Mouse (Mus musculus) midbrain, embryonic 14.5 days (tissue): ENCODE results near the gene Nprl3. TPM values are rescaled to one million over a fixed set of nuclear protein-coding genes. Genes with fewer than 3 reads are reported as not detected.

ENCODE experiments used
- ATAC-seq: fragments of 200-750 bp; cut with Nextera tagmentation; 2 replicates; pipeline ENCODE4 v1.8.0; 2017; ENCODE audit warnings: moderate number of reproducible peaks, moderate library complexity; ENCODE audit not compliant: low FRiP score, low TSS enrichment
- DNase-seq: peaks from one replicate; pipeline ENCODE4 v3.0.0-alpha.2; 2015
- H3K27ac ChIP-seq: fragments of 300-500 bp; sonication (generic); replicated peaks from 2 replicates; pipeline ENCODE4 v1.5.1; 2014; ENCODE audit warnings: mild to moderate bottlenecking, low read depth, low read length, moderate library complexity
- H3K27me3 ChIP-seq: fragments of 300-500 bp; sonication (generic); 2 replicates; pipeline ENCODE4 v1.6.1; 2014; ENCODE audit warnings: low read length, control low read depth, mixed read lengths; ENCODE audit not compliant: control insufficient read depth, insufficient read depth
- H3K36me3 ChIP-seq: fragments of 300-500 bp; sonication (generic); 2 replicates; pipeline ENCODE4 v1.6.1; 2014; ENCODE audit warnings: low read length, control low read depth; ENCODE audit not compliant: control insufficient read depth, insufficient read depth
- H3K4me1 ChIP-seq: fragments of 300-500 bp; sonication (generic); 2 replicates; pipeline ENCODE4 v1.6.1; 2014; ENCODE audit warnings: mild to moderate bottlenecking, antibody characterized with exemption, low read length, control low read depth; ENCODE audit not compliant: control insufficient read depth, insufficient read depth
- H3K4me2 ChIP-seq: fragments of 300-500 bp; sonication (generic); 2 replicates; pipeline ENCODE4 v1.6.1; 2014; ENCODE audit warnings: mild to moderate bottlenecking, low read length, moderate library complexity
- H3K4me3 ChIP-seq: fragments of 300-500 bp; sonication (generic); replicated peaks from 2 replicates; pipeline ENCODE4 v1.5.1; 2014; ENCODE audit warnings: low read depth, low read length
- H3K9ac ChIP-seq: fragments of 300-500 bp; sonication (generic); replicated peaks from 2 replicates; pipeline ENCODE4 v1.6.1; 2014; ENCODE audit warnings: mild to moderate bottlenecking, low read length, moderate library complexity
- H3K9me3 ChIP-seq: fragments of 300-500 bp; sonication (generic); 2 replicates; pipeline ENCODE4 v1.6.1; 2016; ENCODE audit warnings: low read length, control low read depth, mixed read lengths; ENCODE audit not compliant: control insufficient read depth
- WGBS: fragments of 180-500 bp; shearing (Covaris S2); extraction: QIAGEN DNeasy Blood & Tissue Kit; methylation state at CpG from one replicate; pipeline ENCODE4 v1.1.7; 2014; 5-methylcytosine and 5-hydroxymethylcytosine counted together
- polyA plus RNA-seq: library from polyadenylated mRNA; unstranded; fragments of >200 nt; fragmentation: Nextera tagmentation; extraction: Ambion mirVana; gene quantifications from 2 replicates; pipeline ENCODE4 v1.2.1, GENCODE M21; 2014

Gene Nprl3
- polyA plus RNA-seq, 1 experiment from 2014 or later = 36.9 TPM

GRCm38 (mm10) chr11:32188881-32189280 is 78.6 kb downstream of the Nprl3 start:
- no peaks in the 10 kb centered on the region for H3K36me3 ChIP-seq
- no peak overlapping the region for H3K4me3 ChIP-seq
- H3K9me3 ChIP-seq = no peaks in the 10 kb centered on the region
- ATAC-seq = no peak
- DNase-seq = no peak
- no peak overlapping the region for H3K9ac ChIP-seq
- no peak overlapping the region for H3K27ac ChIP-seq
- H3K4me2 ChIP-seq = no peak overlapping the region
- H3K27me3 ChIP-seq = no peaks in the 10 kb centered on the region
- H3K4me1 ChIP-seq = no peaks in the 10 kb centered on the region
- 79% methylated on average over 12 of the region's 12 CpGs for whole genome bisulfite sequencing

DNA sequence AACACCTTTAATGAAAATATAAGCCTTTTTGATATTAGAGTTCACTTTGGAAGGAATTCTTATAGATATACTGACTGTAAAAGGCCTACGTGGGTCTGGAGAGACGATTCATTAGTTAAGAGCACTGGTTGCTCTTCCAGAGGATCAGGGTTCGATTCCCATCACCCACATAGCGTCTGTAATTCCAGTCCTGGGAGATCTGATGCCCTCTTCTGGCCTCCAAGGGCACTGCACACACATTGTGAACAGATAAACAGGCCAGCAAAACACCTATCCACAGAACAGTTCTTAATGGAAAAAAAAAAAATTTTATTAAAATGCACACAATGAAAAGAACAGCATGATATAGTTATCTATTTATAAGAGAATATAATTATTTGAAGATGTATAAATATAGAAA is 80.3 kb downstream of the Nprl3 start:
- no peak for ATAC-seq
- H3K9me3 ChIP-seq = no peaks in the 10 kb centered on the region
- no peak overlapping the region for H3K9ac ChIP-seq
- no peak overlapping the region for H3K4me3 ChIP-seq
- no peak for DNase-seq
- no peaks in the 10 kb centered on the region for H3K4me1 ChIP-seq
- no peak overlapping the region for H3K27ac ChIP-seq
- no peaks in the 10 kb centered on the region for H3K36me3 ChIP-seq
- 88% methylated on average over 4 of the region's 4 CpGs for WGBS
- H3K27me3 ChIP-seq = no peaks in the 10 kb centered on the region
- H3K4me2 ChIP-seq = no peak overlapping the region

- no peak overlapping the region for H3K27ac ChIP-seq
- H3K27me3 ChIP-seq = no peaks in the 10 kb centered on the region
- no peak overlapping the region for H3K4me2 ChIP-seq
- no peak overlapping the region for H3K9ac ChIP-seq
- H3K9me3 ChIP-seq = no peaks in the 10 kb centered on the region
- DNase-seq (no peak), ATAC-seq (no peak)
- no peak overlapping the region for H3K4me3 ChIP-seq
- H3K36me3 ChIP-seq = no peaks in the 10 kb centered on the region
- H3K4me1 ChIP-seq = no peaks in the 10 kb centered on the region
- WGBS = 83% methylated on average over 3 of the region's 3 CpGs
Observed at GRCm38 (mm10) chr11:32186031-32186430, 81.5 kb downstream of the Nprl3 start.

- Histone ChIP-seq H3K9me3 (no peaks in the 10 kb centered on the region), H3K4me2 (no peak overlapping the region), H3K9ac (no peak overlapping the region), H3K27ac (no peak overlapping the region), H3K4me1 (no peaks in the 10 kb centered on the region), H3K36me3 (no peaks in the 10 kb centered on the region), H3K27me3 (no peaks in the 10 kb centered on the region), H3K4me3 (no peak overlapping the region)
- DNase-seq (no peak), ATAC-seq (no peak)
- 92% methylated on average over 8 of the region's 8 CpGs for WGBS
Observed at GRCm38 (mm10) chr11:32184469-32184868, 83.0 kb downstream of the Nprl3 start.

DNA sequence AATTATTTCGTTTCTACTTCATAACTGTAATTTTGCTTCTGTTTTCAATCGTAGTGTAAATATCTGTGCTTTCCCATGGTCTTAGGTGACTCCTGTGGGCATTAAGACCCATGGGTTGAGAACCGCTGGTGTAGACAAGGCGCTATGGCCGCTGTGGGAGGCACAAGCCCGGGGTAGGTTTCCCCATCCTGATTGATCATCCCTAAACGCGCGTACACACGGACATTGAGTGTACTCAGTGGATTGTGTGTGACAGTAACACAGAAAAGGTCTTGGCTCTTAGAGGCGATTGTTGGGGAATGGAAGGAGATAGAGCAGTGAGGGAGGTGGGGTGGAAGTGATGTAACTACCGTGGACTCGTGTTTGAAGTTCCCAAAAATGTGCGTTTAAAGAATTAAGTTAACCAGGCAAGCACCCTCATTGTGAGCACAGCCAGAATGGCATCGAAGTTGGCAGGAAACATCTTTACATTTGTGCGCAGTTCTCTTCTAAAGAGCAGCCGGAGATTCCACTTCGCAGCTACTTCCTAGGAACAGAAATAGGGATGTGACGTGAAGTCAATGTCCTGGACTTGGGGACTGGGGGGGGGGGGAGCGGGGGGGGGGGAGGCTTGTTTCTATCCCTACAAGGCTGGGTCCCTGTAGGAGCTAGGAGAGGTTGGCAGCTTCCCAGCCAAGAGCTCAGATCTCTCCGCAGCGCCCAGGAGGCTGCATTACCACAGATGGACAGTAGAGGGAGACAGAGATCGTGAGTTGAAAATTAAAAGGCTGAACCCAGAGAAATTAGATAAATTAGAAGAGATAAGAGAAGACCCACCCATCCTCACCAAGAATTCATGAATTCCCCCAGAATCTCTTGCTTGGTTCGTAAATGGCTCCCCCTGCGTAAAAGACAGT is 85.3 kb downstream of the Nprl3 start:
- WGBS = 49% methylated on average over 24 of the region's 25 CpGs
- peak; percentile 92 for DNase-seq
- H3K9ac ChIP-seq = no peak overlapping the region

DNA sequence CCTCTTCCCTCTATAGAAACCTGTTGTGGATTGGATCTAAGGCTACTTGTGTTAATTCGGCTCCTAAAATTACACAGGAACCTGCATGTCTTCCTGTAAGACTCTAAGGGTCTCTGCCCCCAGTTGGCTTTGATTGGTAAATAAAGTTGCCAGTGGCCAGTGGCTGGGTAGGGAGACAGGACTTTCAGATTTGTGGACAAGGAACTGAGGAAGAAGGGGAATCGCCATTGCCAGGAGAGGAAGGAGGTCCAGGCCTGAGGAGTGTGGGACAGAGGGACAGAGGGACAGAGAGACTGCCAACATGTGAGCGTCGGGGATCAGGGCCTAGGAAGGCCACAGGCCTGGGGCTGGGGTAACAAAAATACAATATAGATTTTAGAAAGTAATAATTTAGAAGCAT is 86.3 kb downstream of the Nprl3 start:
- Histone ChIP-seq H3K4me1 (no peaks in the 10 kb centered on the region), H3K4me2 (no peak overlapping the region), H3K36me3 (no peaks in the 10 kb centered on the region), H3K4me3 (no peak overlapping the region), H3K27ac (no peak overlapping the region), H3K9ac (no peak overlapping the region), H3K27me3 (no peaks in the 10 kb centered on the region), H3K9me3 (no peaks in the 10 kb centered on the region)
- DNase-seq (no peak), ATAC-seq (no peak)
- 85% methylated on average over 4 of the region's 4 CpGs for WGBS

More for the DNA sequence above, 85.3 kb downstream of the Nprl3 start:
- no peak; the same call in 1 of the 2 replicates for ATAC-seq
- Histone ChIP-seq H3K4me2 (no peak overlapping the region), H3K27me3 (no peaks in the 10 kb centered on the region), H3K27ac (no peak overlapping the region), H3K4me1 (no peaks in the 10 kb centered on the region), H3K9me3 (no peaks in the 10 kb centered on the region), H3K4me3 (no peak overlapping the region), H3K36me3 (no peaks in the 10 kb centered on the region)

DNA sequence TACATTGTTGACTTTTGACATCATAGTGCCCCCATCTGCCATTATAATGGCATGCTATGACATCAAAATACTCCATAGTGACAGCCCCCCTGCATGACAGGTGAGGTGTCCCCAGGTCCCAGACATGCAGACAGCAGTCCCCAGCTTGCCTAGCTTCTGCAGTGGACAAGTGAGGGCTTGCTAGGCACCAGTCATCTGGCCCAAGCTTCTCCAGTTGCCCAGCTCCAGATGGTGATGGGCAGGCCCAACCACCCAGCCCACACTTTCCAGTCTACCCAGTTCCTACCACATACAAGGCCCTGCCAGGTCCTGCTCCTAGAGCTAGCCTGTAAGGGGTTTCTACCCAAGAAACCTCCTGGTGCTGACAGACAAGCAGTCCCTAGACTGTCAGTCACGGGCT is 89.0 kb downstream of the Nprl3 start:
- DNase-seq = no peak
- Histone ChIP-seq H3K27me3 (no peaks in the 10 kb centered on the region), H3K4me1 (no peaks in the 10 kb centered on the region), H3K36me3 (no peaks in the 10 kb centered on the region), H3K27ac (no peak overlapping the region), H3K4me2 (no peak overlapping the region), H3K9ac (no peak overlapping the region), H3K9me3 (no peaks in the 10 kb centered on the region), H3K4me3 (no peak overlapping the region)
- ATAC-seq = no peak
- 78% methylated on average over 1 of the region's 1 CpGs for WGBS
